Mouse (Mus musculus): ENCODE measurements at regions not wholly inside any gene's neighbourhood (a gene's known extent, or its start where the extent isn't known, plus 50 kb on each side); places are given as distances from the start of the nearest gene placed in this dataset.
"Not testable (repeated sequence)": the region's sequence is repeated elsewhere in the genome, so short reads cannot be mapped to it uniquely, and the experiment has no call there.

GRCm38 (mm10) chr12:113974271-113974670 is 430.6 kb downstream of the Adam6a start:
- H3K4me3 ChIP-seq (ENCODE audit: low read depth, low read length): no peak overlapping the region
- H3K27ac ChIP-seq (ENCODE audit: low read depth, low read length): no peak overlapping the region
- 80% methylated on average over 6 of the region's 6 CpGs for WGBS
- no peaks in the 10 kb centered on the region for H3K9me3 ChIP-seq (ENCODE audit: control insufficient read depth, low read length)
- no peaks in the 10 kb centered on the region for H3K4me1 ChIP-seq (replicated peaks; ENCODE audit: control insufficient read depth, insufficient read depth, low read length)
- ATAC-seq (ENCODE audit: low FRiP score) (no peak), DNase-seq (ENCODE audit: low spot score) (no peak)
- H3K9ac ChIP-seq (ENCODE audit: low read depth, low read length): no peak overlapping the region
- no peaks in the 10 kb centered on the region for H3K27me3 ChIP-seq (ENCODE audit: control insufficient read depth, insufficient read depth, low read length)
- H3K36me3 ChIP-seq (ENCODE audit: control insufficient read depth, insufficient read depth, low read length): no peaks in the 10 kb centered on the region
- no peak overlapping the region for H3K4me2 ChIP-seq (replicated peaks; ENCODE audit: low read depth, low read length)

- not testable (repeated sequence) for H3K27ac ChIP-seq (ENCODE audit: low read depth, low read length); H3K4me3 ChIP-seq (ENCODE audit: low read depth, low read length); H3K36me3 ChIP-seq (ENCODE audit: control insufficient read depth, insufficient read depth, low read length); H3K4me2 ChIP-seq (replicated peaks; ENCODE audit: low read depth, low read length); H3K4me1 ChIP-seq (replicated peaks; ENCODE audit: control insufficient read depth, insufficient read depth, low read length); H3K9me3 ChIP-seq (ENCODE audit: control insufficient read depth, low read length); ATAC-seq (ENCODE audit: low FRiP score); H3K27me3 ChIP-seq (ENCODE audit: control insufficient read depth, insufficient read depth, low read length); H3K9ac ChIP-seq (ENCODE audit: low read depth, low read length)
- WGBS: 44% methylated on average over 10 of the region's 10 CpGs
- peak; percentile 40 for DNase-seq (ENCODE audit: low spot score)
Measured at GRCm38 (mm10) chr12:113981613-113982012, 437.9 kb downstream of the Adam6a start.

- DNase-seq (ENCODE audit: low spot score) (no peak), ATAC-seq (ENCODE audit: low FRiP score) (no peak)
- Histone ChIP-seq H3K4me3 (ENCODE audit: low read depth, low read length) (no peak overlapping the region), H3K36me3 (ENCODE audit: control insufficient read depth, insufficient read depth, low read length) (no peaks in the 10 kb centered on the region), H3K9ac (ENCODE audit: low read depth, low read length) (no peak overlapping the region), H3K9me3 (ENCODE audit: control insufficient read depth, low read length) (no peaks in the 10 kb centered on the region), H3K27me3 (ENCODE audit: control insufficient read depth, insufficient read depth, low read length) (no peaks in the 10 kb centered on the region), H3K4me2 (replicated peaks; ENCODE audit: low read depth, low read length) (no peak overlapping the region), H3K4me1 (replicated peaks; ENCODE audit: control insufficient read depth, insufficient read depth, low read length) (no peaks in the 10 kb centered on the region), H3K27ac (ENCODE audit: low read depth, low read length) (no peak overlapping the region)
- WGBS: 70% methylated on average over 5 of the region's 5 CpGs
Measured at GRCm38 (mm10) chr12:113987233-113987990, 443.7 kb downstream of the Adam6a start.

- ATAC-seq (ENCODE audit: low FRiP score) (no peak), DNase-seq (ENCODE audit: low spot score) (no peak)
- no peaks in the 10 kb centered on the region for H3K4me1 ChIP-seq (replicated peaks; ENCODE audit: control insufficient read depth, insufficient read depth, low read length)
- 90% methylated on average over 2 of the region's 2 CpGs for WGBS
- no peaks in the 10 kb centered on the region for H3K9me3 ChIP-seq (ENCODE audit: control insufficient read depth, low read length)
- H3K36me3 ChIP-seq (ENCODE audit: control insufficient read depth, insufficient read depth, low read length): no peaks in the 10 kb centered on the region
- H3K9ac ChIP-seq (ENCODE audit: low read depth, low read length): no peak overlapping the region
- H3K4me2 ChIP-seq (replicated peaks; ENCODE audit: low read depth, low read length): no peak overlapping the region
- no peak overlapping the region for H3K4me3 ChIP-seq (ENCODE audit: low read depth, low read length)
- no peak overlapping the region for H3K27ac ChIP-seq (ENCODE audit: low read depth, low read length)
- no peaks in the 10 kb centered on the region for H3K27me3 ChIP-seq (ENCODE audit: control insufficient read depth, insufficient read depth, low read length)
Measured at GRCm38 (mm10) chr12:113992425-113992824, 448.7 kb downstream of the Adam6a start.

- H3K9ac ChIP-seq (ENCODE audit: low read depth, low read length); ATAC-seq (ENCODE audit: low FRiP score); H3K9me3 ChIP-seq (ENCODE audit: control insufficient read depth, low read length); H3K4me2 ChIP-seq (replicated peaks; ENCODE audit: low read depth, low read length); H3K4me1 ChIP-seq (replicated peaks; ENCODE audit: control insufficient read depth, insufficient read depth, low read length); H3K27me3 ChIP-seq (ENCODE audit: control insufficient read depth, insufficient read depth, low read length); DNase-seq (ENCODE audit: low spot score); H3K36me3 ChIP-seq (ENCODE audit: control insufficient read depth, insufficient read depth, low read length); H3K27ac ChIP-seq (ENCODE audit: low read depth, low read length); H3K4me3 ChIP-seq (ENCODE audit: low read depth, low read length): not testable (repeated sequence)
- WGBS: 73% methylated on average over 3 of the region's 3 CpGs
Measured at GRCm38 (mm10) chr12:113994284-113994683, 450.6 kb downstream of the Adam6a start.

- H3K4me1 ChIP-seq (replicated peaks; ENCODE audit: control insufficient read depth, insufficient read depth, low read length); H3K9ac ChIP-seq (ENCODE audit: low read depth, low read length); H3K4me2 ChIP-seq (replicated peaks; ENCODE audit: low read depth, low read length); H3K9me3 ChIP-seq (ENCODE audit: control insufficient read depth, low read length); H3K27me3 ChIP-seq (ENCODE audit: control insufficient read depth, insufficient read depth, low read length); DNase-seq (ENCODE audit: low spot score); H3K4me3 ChIP-seq (ENCODE audit: low read depth, low read length); ATAC-seq (ENCODE audit: low FRiP score); H3K36me3 ChIP-seq (ENCODE audit: control insufficient read depth, insufficient read depth, low read length); H3K27ac ChIP-seq (ENCODE audit: low read depth, low read length): not testable (repeated sequence)
Measured at GRCm38 (mm10) chr12:114008491-114008890, 464.8 kb downstream of the Adam6a start.

- ATAC-seq (ENCODE audit: low FRiP score) (no peak), DNase-seq (ENCODE audit: low spot score) (no peak)
- no peak overlapping the region for H3K9ac ChIP-seq (ENCODE audit: low read depth, low read length)
- H3K27me3 ChIP-seq (ENCODE audit: control insufficient read depth, insufficient read depth, low read length): no peaks in the 10 kb centered on the region
- no peak overlapping the region for H3K4me3 ChIP-seq (ENCODE audit: low read depth, low read length)
- H3K4me2 ChIP-seq (replicated peaks; ENCODE audit: low read depth, low read length): no peak overlapping the region
- H3K9me3 ChIP-seq (ENCODE audit: control insufficient read depth, low read length): no peaks in the 10 kb centered on the region
- H3K36me3 ChIP-seq (ENCODE audit: control insufficient read depth, insufficient read depth, low read length): no peaks in the 10 kb centered on the region
- 63% methylated on average over 2 of the region's 2 CpGs for WGBS
- no peak overlapping the region for H3K27ac ChIP-seq (ENCODE audit: low read depth, low read length)
- H3K4me1 ChIP-seq (replicated peaks; ENCODE audit: control insufficient read depth, insufficient read depth, low read length): no peaks in the 10 kb centered on the region
Measured at GRCm38 (mm10) chr12:114009391-114009790, 465.7 kb downstream of the Adam6a start.

GRCm38 (mm10) chr12:114012860-114013259 is 469.2 kb downstream of the Adam6a start:
- H3K27ac ChIP-seq (ENCODE audit: low read depth, low read length); ATAC-seq (ENCODE audit: low FRiP score): not testable (repeated sequence)
- WGBS: 21% methylated on average over 4 of the region's 4 CpGs

GRCm38 (mm10) chr12:114037011-114037410 is 493.3 kb downstream of the Adam6a start:
- not testable (repeated sequence) for H3K4me1 ChIP-seq (replicated peaks; ENCODE audit: control insufficient read depth, insufficient read depth, low read length)
- 83% methylated on average over 2 of the region's 2 CpGs for WGBS

More at GRCm38 (mm10) chr12:114012860-114013259, 469.2 kb downstream of the Adam6a start:
- DNase-seq (ENCODE audit: low spot score): peak; percentile 30
- not testable (repeated sequence) for H3K4me2 ChIP-seq (replicated peaks; ENCODE audit: low read depth, low read length); H3K4me3 ChIP-seq (ENCODE audit: low read depth, low read length); H3K9me3 ChIP-seq (ENCODE audit: control insufficient read depth, low read length); H3K4me1 ChIP-seq (replicated peaks; ENCODE audit: control insufficient read depth, insufficient read depth, low read length); H3K9ac ChIP-seq (ENCODE audit: low read depth, low read length); H3K27me3 ChIP-seq (ENCODE audit: control insufficient read depth, insufficient read depth, low read length); H3K36me3 ChIP-seq (ENCODE audit: control insufficient read depth, insufficient read depth, low read length)

More at GRCm38 (mm10) chr12:114037011-114037410, 493.3 kb downstream of the Adam6a start:
- not testable (repeated sequence) for H3K4me2 ChIP-seq (replicated peaks; ENCODE audit: low read depth, low read length); H3K9me3 ChIP-seq (ENCODE audit: control insufficient read depth, low read length); H3K27ac ChIP-seq (ENCODE audit: low read depth, low read length); ATAC-seq (ENCODE audit: low FRiP score); H3K4me3 ChIP-seq (ENCODE audit: low read depth, low read length); DNase-seq (ENCODE audit: low spot score); H3K9ac ChIP-seq (ENCODE audit: low read depth, low read length); H3K27me3 ChIP-seq (ENCODE audit: control insufficient read depth, insufficient read depth, low read length); H3K36me3 ChIP-seq (ENCODE audit: control insufficient read depth, insufficient read depth, low read length)

Data from hindbrain, embryonic 11.5 days (tissue).